Mouse (Mus musculus) left cerebral cortex, postnatal 36 days (tissue): ENCODE data around the gene Tmem129. TPM values are rescaled to one million over a fixed set of nuclear protein-coding genes. Genes with fewer than 3 reads are reported as not detected.
A peak's percentile ranks its signal among the peaks of the same experiment; 100 is the strongest.

Experiments
- DNase-seq, 2 experiments: peaks; one replicate each; pipeline ENCODE4 v3.0.0; 2021 to 2022; ENCODE audit warnings: low spot score in 2 of 2, mixed read lengths in 1 of 2
- intact Hi-C: fragments of 180-260 bp; cut with DNase I; formaldehyde crosslinking; loops from one replicate; pipeline ENCODE4 v1.15.1; 2025
- total RNA-seq, 2 experiments: library from RNA; stranded (reverse); gene quantifications; 2 replicates each; pipeline ENCODE4 v1.2.3; 2021

The Tmem129 gene
- total RNA-seq, 2 experiments from 2014 or later = 24.4 to 27.5 TPM

DNA sequence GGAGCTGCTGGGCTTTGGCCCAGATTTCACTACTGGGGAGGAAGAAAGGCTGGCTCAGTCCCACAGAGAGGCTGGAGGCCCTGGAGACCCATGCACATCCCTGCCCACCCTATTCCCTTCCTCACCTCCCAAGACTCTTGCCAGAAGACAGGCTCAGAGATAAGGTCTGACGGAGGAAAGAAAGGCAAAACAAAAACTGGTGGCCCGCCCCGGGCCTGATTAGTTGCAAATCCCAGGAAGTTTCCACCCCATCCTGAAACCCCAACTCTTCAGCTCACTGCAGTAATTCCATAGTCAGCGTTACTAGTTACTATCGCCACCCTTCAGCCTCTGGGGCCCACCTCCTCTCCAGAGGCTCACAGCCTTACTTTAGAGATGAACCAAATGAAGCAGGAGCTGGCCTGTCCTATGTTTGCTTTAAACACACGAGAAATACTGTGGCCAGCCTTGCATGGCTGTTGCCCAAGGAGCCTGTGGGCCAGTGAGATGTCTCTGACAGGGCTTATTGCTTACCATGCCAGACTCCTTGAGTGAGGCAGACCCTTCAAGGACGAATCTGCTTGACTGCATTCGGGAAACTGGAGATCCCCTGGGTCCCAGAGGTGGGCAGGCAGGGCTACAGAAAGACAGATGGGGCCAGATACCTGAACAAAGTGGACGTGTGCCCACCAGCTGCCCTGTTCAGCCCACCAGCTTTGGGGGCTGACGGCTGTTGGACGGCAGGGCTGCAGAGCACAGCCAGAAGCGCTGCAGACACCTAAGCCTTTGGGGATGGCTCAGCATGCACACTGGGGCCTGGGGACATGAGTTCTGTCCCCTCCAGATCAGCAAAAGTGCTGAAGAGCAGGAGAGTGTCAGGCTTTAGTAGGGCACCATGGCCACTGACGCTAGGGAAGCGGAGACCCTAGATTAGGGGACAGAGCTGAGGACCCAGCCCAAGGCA lies 30.3 kb upstream of the Tmem129 start:
- intact Hi-C loops = loop anchor here (5.0 kb wide), 1 partner anchor 34 kb away; the partner anchor contains the start of gene Fgfr3
- no peak for DNase-seq

DNA sequence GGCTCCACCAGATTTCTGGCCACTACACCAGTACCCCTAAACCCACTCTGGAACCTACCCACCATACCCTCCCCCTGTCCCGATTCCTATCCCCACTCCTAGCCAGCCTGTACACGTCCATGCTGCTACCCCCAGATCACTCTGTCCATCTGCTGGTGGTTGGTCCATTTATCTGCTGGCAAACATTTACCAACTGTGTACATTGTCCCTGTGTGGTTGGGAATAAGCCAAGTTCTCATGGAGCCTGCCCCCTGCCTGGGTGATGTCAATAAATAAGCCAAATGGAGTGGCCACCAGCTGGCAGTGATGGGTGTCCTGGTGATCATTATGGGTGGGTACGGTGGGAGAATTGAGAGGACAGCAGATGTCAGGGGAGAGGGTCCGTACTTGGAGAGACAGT lies 28.9 kb upstream of the Tmem129 start:
- no peak for DNase-seq
- intact Hi-C loops = loop anchor here (5.0 kb wide), 1 partner anchor 35 kb away; the partner anchor contains the start of gene Fgfr3

DNA sequence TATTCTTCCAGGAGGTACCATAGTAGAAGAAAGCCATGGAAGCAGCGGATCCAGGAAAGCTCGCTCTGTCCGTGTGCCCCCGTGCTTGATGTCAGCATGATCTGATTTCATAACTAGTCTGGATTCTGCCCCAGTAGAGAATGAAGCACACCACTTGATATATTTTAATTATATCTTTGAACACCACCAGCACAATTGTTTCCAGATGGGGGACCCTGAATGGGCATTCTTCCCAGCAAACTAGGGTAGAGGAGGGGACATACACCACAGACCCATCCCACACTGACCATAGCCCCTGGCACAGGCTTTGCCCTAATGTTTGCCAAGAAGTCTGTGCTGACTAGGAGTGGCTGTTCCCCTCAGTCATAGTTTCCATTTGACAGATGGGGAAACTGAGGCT lies 26.7 kb upstream of the Tmem129 start:
- intact Hi-C loops = loop anchor here (2.0 to 5.0 kb wide), 2 partner anchors 37 to 54 kb away; partner anchors contain the start of gene Fgfr3

DNA sequence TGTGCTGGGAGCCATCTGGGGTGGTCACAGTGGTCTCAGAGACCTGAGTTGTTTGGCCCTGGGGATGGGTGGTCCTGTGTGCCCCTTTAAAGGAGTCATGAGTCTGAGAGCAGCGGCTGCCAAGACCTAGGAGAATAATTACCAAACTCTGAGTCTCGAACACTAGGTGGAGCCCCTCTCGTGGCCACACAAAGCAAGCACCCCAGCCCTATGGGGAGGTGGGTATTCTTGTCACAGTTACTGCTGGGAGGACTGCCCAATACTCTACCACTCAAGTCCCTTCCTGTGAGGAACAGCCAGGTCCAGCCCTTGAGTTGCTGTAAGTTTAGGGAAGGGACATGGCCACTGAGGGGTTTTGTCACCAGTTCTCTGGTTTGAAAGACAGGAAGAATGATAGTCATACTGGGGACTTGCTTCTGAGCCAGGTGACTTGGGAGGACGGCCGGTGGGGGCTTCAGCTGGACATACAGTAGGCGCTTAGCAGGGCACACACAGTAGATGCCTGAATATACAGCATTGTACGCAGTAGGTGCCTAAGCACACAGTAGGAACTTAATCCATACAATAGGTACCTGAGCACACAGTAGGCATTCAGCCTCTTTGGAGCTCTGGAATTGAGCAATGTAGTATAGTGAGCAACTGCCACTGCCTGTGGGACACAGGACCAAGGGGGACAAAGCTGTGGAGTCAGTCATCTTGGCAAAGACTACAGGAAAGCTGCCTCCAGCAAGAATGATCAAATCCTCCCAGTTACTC lies 25.9 kb upstream of the Tmem129 start:
- intact Hi-C loops = loop anchor here (2.0 kb wide), 1 partner anchor 55 kb away; no protein-coding TSS in a partner anchor
- no peak for DNase-seq

More for the DNA sequence above, 26.7 kb upstream of the Tmem129 start:
- DNase-seq = no peak

DNA sequence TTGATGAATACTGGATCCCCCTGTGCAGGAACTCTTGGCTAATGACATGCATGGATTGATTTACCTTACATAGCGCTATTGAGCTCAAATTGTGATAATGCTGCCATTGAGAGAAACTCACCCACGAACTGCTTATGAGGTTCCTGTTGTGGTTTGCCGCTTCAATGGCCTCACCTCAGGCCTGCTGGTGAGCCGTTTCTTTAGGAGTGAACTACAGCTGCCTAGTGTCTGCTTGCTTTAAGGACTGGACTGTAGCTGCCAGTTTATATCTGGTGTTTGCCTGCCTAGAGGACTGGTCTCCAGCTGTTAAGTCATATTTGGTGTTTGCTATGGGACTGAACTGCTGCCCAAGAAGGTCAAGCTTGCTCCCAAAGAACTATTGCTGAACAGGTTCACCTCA lies 24.7 kb upstream of the Tmem129 start:
- no peak for DNase-seq
- intact Hi-C loops = no loop called here

DNA sequence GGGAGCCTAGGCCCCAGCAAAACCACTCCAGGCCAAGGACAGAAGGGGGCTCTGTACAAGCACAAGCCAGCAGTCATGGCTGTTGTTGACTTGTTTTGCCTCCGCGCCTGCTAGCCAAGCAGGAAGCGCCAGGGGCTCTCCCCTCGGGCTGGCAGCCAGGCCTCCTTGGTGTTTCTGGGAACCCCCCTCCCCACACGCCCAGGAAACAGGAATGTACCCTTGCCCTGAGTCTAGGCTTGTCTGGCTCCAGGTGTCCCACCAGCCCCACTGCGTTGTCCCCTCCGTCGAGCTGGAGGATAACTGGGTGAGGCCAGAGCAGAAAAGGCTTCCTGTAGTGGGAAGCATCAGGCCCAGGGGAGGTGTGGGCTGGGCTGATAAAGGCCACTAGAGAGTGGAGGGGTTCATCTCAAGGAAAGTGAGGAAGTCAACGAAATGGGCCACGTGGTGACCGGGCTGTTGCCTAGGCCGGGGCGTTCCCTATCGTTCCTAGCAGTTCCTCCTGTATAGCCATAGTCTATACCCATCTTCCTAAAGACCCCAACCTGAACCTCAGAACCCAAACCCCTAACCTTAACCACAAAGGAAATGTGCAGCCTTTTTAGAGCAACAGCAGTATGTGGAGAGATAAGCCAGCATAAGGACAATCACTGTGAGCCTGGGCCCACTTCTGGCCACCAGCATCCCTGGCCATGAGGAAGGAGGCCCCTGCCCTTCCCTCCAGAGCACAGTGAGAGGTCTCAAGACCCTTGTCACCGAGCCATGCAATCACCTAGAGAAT lies 23.6 kb upstream of the Tmem129 start:
- DNase-seq = no peak
- intact Hi-C loops = no loop called here

DNA sequence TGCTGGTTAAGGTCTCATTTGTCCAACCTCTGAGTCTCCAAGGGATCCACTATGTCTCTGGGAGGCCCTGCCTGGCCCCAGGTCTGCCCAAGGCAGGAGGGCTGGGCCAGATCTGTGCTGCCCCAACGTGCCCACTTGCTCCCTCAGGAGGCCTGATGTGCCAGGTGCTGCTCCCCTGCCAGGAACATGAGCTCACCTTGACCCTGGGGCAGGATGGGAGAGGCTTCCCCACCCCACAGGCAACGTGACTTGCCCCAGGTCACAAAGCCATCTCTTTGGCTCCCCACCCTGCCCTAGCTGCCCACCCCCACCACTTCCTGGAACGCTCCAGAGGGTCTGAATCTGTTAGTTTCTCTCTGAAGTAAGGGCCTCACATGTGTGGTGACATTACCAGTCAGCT lies 22.8 kb upstream of the Tmem129 start:
- intact Hi-C loops = no loop called here
- no peak for DNase-seq

DNA sequence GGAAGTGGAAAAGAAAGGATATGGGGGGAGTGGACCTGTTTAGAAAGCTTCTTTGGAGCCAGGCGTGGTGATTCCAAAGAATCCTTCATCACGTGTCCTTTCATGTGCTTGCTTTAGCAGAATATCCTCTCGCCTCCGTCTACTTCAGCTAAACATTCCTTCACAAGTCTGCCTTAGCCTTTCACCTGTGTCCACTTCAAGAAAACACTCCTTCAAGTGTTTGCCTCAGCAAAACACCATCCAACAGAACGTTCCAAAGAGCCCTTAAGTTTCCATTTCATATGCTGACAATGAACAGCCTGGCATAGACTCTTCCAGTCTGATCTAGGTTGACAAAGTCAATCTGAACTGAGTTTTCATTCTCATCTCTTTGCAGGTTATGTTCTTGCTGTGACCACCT lies 20.0 kb upstream of the Tmem129 start:
- intact Hi-C loops = no loop called here
- DNase-seq = no peak

DNA sequence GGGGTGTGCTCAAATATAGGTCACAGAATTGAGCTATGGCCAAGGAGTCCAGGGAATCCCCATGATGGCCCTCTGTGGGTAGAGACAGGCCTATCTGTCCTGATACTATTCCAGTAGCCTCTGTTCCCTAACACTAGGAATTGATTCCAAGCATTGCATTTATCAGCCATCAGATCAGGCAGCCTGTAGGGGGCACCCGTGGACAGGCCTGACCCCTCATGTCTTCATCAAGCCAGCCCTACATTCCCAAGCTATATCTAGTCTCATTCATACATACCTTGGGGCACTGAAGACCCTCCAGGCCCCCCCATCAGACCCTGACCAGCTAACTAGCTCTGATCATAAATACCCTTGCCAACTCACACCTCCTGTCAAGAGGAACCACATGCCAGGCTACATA lies 17.7 kb upstream of the Tmem129 start:
- DNase-seq = no peak
- intact Hi-C loops = loop anchor here (2.0 kb wide), 1 partner anchor 55 kb away; no protein-coding TSS in a partner anchor

DNA sequence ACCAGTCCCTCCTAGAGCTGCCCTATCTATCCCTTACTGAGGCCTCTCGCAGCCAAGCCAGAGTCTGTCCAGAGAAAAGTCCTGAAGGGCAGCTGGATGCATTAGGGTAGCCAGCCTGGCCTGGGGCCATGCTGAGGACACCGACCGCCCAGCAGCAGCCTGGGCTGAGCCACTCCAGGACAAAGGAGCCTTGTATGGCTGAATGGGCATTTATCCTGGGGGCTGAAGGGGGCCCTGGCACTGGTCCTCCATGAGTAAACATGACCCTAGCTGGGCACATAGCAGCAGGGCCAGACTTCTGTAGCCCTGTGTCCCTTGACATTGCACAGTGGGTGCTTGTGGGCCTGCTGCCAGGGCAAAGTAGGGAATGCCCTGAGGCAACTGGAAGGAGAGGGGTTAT lies 16.2 kb upstream of the Tmem129 start:
- intact Hi-C loops = no loop called here
- peak; percentile 30 to 48 for DNase-seq

DNA sequence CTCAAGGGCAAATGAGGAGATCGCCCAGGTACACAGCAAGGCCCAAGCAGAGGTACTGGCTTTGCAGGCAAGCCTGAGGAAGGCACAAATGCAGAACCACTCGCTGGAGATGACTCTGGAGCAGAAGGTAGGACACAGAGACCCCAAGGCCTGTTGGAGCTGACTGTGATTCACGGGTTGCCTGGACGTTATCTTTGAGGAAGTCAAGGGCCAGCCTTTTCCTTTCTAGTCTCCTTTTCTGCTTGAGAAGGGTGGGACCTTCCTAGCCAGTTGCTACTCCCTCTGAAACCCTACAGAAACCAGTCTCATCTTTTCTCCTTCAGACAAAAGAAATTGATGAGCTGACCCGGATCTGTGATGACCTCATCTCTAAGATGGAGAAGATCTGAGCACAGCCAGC lies 13.4 kb upstream of the Tmem129 start:
- DNase-seq = no peak
- intact Hi-C loops = no loop called here

DNA sequence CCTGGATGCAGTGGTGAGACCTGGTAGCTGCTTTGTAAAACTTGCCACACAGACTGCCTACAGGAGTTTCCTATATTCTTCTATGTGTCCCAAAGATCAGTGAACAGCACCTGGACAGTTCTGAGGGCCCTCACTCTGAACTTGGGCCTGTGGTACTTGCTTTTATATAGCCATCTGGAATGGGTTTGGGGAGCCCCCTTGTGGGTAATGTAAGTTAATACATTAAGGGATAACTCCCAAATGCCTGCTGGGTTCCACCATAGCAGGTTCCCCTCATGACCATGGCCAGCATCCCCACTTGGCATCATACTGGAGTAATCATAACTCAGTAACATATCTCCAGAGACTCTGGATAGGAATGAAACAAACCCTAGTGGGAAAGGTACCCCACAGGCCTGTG lies 10.0 kb upstream of the Tmem129 start:
- intact Hi-C loops = no loop called here
- DNase-seq = no peak

DNA sequence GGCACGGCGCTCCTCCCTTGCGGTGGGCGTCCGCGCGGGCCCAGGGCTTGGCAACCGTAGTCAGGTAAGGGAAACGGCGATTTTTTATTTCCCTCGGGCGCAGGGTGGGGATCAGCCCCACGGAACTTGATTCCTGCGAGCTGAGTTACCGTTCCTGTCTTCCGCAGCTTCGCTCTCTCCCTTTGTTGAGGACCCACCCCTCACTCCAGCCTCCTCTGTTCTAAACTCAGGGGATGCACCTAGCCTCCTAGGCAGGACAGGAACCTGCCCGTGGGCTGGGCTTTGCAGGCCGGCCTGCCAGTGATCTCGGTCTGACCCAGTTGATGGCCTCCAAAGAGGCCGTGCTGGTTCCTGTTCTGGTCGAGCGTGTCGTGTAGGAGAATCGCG lies 441 bp upstream of the Tmem129 start:
- intact Hi-C loops = loop anchor here (10.0 kb wide), 1 partner anchor 276 kb away; the partner anchor contains the start of gene Nelfa
- no peak for DNase-seq

DNA sequence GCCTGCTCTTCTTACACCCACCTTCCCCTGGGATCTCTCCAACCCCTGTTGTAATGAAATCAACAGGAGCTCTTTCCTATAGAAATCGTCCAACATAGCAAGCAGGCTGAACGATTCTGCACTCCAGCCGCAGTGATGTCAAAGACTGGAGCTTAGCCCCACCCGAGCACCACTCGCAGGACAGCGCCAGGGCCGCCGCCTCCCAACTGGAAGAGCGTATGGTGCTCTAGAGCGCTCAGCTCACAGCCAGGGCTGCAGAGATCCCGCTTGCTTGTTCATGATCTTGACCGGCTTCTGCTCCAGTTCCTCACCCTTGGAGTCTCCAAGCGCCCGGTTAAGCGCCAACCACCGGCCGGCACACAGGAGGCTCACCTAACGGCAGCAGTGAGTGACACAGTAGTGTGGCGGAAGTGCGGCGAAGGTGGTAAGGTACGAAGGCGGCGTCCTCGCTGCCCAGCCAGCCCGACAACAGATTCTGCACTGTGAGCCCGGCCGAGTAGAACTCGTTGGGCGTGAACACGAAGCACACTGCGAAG lies 897 bp downstream of the Tmem129 start:
- intact Hi-C loops = loop anchor here (1.0 to 10.0 kb wide), 2 partner anchors 28 to 277 kb away; partner anchors contain the start of genes Fam53a, Gm9903 and Nelfa
- DNase-seq = no peak

DNA sequence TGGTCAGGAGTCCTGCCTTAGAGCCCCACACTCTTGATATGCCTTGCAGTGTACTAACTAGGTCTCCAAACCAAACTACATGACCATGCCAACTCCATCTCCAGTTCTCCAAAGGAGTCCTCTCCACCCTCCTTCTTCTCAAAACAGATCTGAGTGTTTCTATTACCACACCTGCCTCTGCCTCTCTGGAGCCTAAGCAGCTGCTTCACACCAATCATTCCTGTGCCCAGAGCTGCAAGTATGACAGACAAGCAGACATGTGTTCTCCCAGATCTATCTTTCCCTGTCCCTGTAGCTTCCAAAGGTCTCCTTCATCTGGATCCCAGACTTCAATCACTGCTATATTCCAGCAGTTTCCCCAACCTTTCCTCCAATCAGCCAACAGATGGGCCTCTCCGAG lies 1.5 kb downstream of the Tmem129 start:
- intact Hi-C loops = loop anchor here (1.0 to 10.0 kb wide), 2 partner anchors 27 to 278 kb away; partner anchors contain the start of genes Fam53a, Gm9903 and Nelfa
- DNase-seq = no peak

DNA sequence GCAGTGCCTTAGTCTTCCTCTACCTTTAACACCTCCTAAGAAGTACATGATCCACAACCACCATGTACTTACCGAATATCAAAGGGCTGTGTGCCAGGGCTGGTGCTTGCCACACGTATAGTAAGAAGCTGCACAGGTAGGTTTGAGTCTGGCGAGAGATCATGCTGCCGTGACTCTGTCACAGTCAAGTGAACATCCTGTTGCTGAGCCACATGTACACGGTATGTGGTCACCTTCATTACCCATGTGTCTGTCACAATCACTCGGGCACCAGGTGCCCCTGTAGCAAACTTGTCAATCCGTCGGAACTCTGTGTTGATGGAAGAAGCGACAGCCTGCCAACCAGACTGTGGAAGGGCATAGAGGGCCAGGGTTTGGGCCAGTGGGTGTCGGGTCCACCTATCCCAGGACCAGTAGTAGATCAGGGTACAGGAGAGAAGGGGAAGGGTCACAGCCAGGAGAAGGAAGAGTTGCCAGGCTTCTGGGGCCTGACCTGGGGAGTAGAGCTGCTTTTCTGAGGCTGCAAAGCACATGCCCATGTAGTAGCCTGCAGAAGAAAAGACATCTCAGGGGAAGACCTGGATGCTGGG lies 2.9 kb downstream of the Tmem129 start:
- intact Hi-C loops = loop anchor here (10.0 kb wide), 1 partner anchor 279 kb away; the partner anchor contains the start of gene Nelfa
- DNase-seq = no peak

DNA sequence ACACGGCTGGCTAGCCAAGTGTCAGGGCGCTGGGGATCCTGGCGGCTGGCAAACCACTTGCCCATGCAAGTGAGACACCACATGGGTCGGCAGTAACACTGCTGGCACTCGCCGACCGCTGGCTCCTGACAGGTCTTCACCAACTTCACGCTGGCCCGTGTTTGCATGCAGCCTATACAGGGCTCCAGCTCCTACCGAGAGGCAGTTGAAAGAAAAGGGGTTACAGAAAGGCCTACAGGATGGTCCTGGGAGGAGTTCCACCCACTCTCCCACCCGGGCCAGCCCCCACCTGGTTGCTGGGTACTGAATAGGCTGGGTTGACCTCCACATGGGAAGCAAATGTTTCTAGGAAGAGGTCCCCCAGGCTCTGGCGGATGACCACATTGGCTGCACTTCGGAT lies 3.8 kb downstream of the Tmem129 start:
- DNase-seq = no peak
- intact Hi-C loops = loop anchor here (10.0 kb wide), 1 partner anchor 280 kb away; the partner anchor contains the start of gene Nelfa

DNA sequence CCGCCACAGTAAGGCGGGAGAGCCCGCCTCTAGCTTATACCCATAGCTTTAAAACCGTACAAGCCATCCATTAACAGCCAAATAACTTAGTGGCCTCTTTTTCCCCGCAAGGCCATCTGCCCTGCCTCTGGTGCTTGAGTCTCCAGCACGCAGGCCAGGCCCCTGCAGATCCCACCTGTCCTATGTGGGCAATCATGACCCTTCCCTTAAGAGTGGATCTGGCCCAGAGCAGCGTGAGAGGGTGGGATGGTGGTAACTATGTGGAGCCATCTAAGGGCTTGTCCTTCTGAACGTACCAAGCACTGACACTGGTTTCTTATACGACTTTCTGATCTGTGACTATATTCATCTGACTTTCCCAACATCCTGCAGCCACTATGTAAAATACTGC lies 5.4 kb downstream of the Tmem129 start:
- intact Hi-C loops = loop anchor here (10.0 kb wide), 1 partner anchor 282 kb away; the partner anchor contains the start of gene Nelfa
- DNase-seq = no peak
